Mouse (Mus musculus) myocyte (in vitro differentiated cells): Measurements from ENCODE around the gene Agap3. TPM values are rescaled to one million over a fixed set of nuclear protein-coding genes. Genes with fewer than 3 reads are reported as not detected.

Experiments
- H3K27me3 ChIP-seq: one replicate; pipeline ENCODE4 v1.6.1; 2011; ENCODE audit not compliant: control insufficient read depth, insufficient read depth, insufficient read length
- H3K36me3 ChIP-seq: one replicate; pipeline ENCODE4 v1.6.1; 2011; ENCODE audit not compliant: control insufficient read depth, insufficient read depth
- H3K4me2 ChIP-seq: one replicate; pipeline ENCODE4 v1.6.1; 2011; ENCODE audit warnings: low read depth, control low read depth
- H3K4me3 ChIP-seq: one replicate; pipeline ENCODE4 v1.5.1; 2011; ENCODE audit warnings: mild to moderate bottlenecking, control low read depth, moderate library complexity
- H3K79me2 ChIP-seq: one replicate; pipeline ENCODE4 v1.6.1; 2011; ENCODE audit not compliant: control insufficient read depth, insufficient read depth
- H3ac ChIP-seq: one replicate; pipeline ENCODE4 v1.6.1; 2011; ENCODE audit not compliant: control insufficient read depth, insufficient read length
- CEBPB ChIP-seq: IDR thresholded peaks from 2 replicates; pipeline ENCODE4 v1.6.1; 2011; ENCODE audit warnings: mild to moderate bottlenecking, moderate library complexity; ENCODE audit not compliant: poor library complexity, insufficient read depth, severe bottlenecking
- E2F4 ChIP-seq: IDR thresholded peaks from one replicate; pipeline ENCODE4 v1.6.1; 2011; ENCODE audit warnings: mild to moderate bottlenecking, control low read depth, moderate library complexity; ENCODE audit not compliant: insufficient read depth
- MAX ChIP-seq: IDR thresholded peaks from one replicate; pipeline ENCODE4 v1.6.1; 2011; ENCODE audit warnings: low read depth, mild to moderate bottlenecking, control low read depth
- MYOD1 ChIP-seq, 3 experiments: IDR thresholded peaks; one replicate each; pipeline ENCODE4 v1.6.1; 2011; ENCODE audit warnings: control low read depth in 2 of 3, low read depth in 2 of 3, mild to moderate bottlenecking in 2 of 3, moderate library complexity in 1 of 3; ENCODE audit not compliant: insufficient read length in 2 of 3, control insufficient read depth in 1 of 3
- MYOG ChIP-seq, 3 experiments: IDR thresholded peaks; one replicate each; pipeline ENCODE4 v1.6.1; 2011; ENCODE audit warnings: control low read depth in 2 of 3, low read depth in 2 of 3, mild to moderate bottlenecking in 2 of 3; ENCODE audit not compliant: insufficient read length in 2 of 3, control insufficient read depth in 1 of 3, insufficient read depth in 1 of 3
- POLR2A ChIP-seq: IDR thresholded peaks from one replicate; pipeline ENCODE4 v1.6.1; 2011; ENCODE audit warnings: low read depth, mild to moderate bottlenecking, control low read depth, moderate library complexity; ENCODE audit not compliant: insufficient read length
- POLR2AphosphoS2 ChIP-seq: IDR thresholded peaks from one replicate; pipeline ENCODE4 v1.6.1; 2011; ENCODE audit warnings: low read depth, control low read depth; ENCODE audit not compliant: insufficient read length
- REST ChIP-seq: IDR thresholded peaks from one replicate; pipeline ENCODE4 v1.6.1; 2011; ENCODE audit warnings: mild to moderate bottlenecking, control low read depth, moderate library complexity; ENCODE audit not compliant: insufficient read depth, insufficient read length
- SRF ChIP-seq: IDR thresholded peaks from one replicate; pipeline ENCODE4 v1.6.1; 2011; ENCODE audit warnings: low read depth; ENCODE audit not compliant: control insufficient read depth, insufficient read length
- TCF12 ChIP-seq: IDR thresholded peaks from one replicate; pipeline ENCODE4 v1.6.1; 2011; ENCODE audit warnings: mild to moderate bottlenecking, control low read depth; ENCODE audit not compliant: poor library complexity, insufficient read depth, severe bottlenecking
- TCF3 ChIP-seq: IDR thresholded peaks from one replicate; pipeline ENCODE4 v1.6.1; 2011; ENCODE audit warnings: low read depth, control low read depth; ENCODE audit not compliant: insufficient read length
- USF1 ChIP-seq: IDR thresholded peaks from one replicate; pipeline ENCODE4 v1.6.1; 2011; ENCODE audit warnings: low read depth, mild to moderate bottlenecking, control low read depth, moderate library complexity
- polyA plus RNA-seq: library from polyadenylated mRNA; unstranded; fragments of >200 nt; fragmentation: generic; extraction: Trizol; gene quantifications from one replicate; pipeline ENCODE4 v1.2.1, GENCODE M21; 2012; ENCODE audit warnings: missing spikeins

Gene Agap3
- polyA plus RNA-seq, 1 experiment, result 119 TPM

DNA sequence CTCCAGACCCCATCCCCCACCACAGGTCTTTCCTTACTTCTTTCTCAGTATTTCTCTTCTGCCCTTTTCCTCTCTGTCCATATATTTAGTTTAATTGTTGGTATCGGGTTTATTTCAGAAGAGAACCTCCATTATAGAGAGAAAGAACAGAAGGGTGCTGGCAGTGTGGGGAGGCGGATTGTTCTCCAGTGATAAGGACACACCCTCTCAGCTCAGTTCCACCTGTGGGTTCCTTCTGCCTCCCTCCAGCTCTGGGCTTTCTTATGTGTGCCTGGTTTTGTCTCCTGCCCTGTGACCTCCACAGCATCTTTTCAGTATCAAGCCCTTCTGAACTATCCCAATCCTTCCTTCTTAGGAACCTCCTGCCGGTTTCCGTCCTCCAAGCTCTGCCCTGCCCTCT is 72.5 kb downstream of the Agap3 start:
- TF ChIP-seq USF1, result no peak
- no peak for TF ChIP-seq MAX
- TF ChIP-seq REST, result no peak
- no peak for TF ChIP-seq MYOD1 (IDR thresholded peaks at IDR 0.05; ENCODE audit: control insufficient read depth in 1 of 3, insufficient read length in 2 of 3, low read depth in 2 of 3)
- TF ChIP-seq CEBPB, result no peak
- no peak for TF ChIP-seq SRF
- TF ChIP-seq MYOG (IDR thresholded peaks at IDR 0.05; ENCODE audit: control insufficient read depth in 1 of 3, insufficient read depth in 1 of 3, insufficient read length in 2 of 3, low read depth in 2 of 3), result no peak
- no peak for TF ChIP-seq POLR2A
- no peak overlapping the region for H3K4me3 ChIP-seq
- no peaks in the 10 kb centered on the region for H3K79me2 ChIP-seq
- H3K27me3 ChIP-seq, result peaks cover 68% of the 10 kb centered on the region
- no peak overlapping the region for H3K4me2 ChIP-seq
- H3ac ChIP-seq, result no peak overlapping the region
- no peaks in the 10 kb centered on the region for H3K36me3 ChIP-seq

- TF ChIP-seq TCF3, result no peak
- no peak for TF ChIP-seq E2F4
- TF ChIP-seq POLR2A, result no peak
- TF ChIP-seq REST, result no peak
- no peak for TF ChIP-seq USF1
- TF ChIP-seq POLR2AphosphoS2, result no peak
- no peak for TF ChIP-seq MAX
- no peak for TF ChIP-seq MYOD1 (IDR thresholded peaks at IDR 0.05; ENCODE audit: control insufficient read depth in 1 of 3, insufficient read length in 2 of 3, low read depth in 2 of 3)
- TF ChIP-seq MYOG (IDR thresholded peaks at IDR 0.05; ENCODE audit: control insufficient read depth in 1 of 3, insufficient read depth in 1 of 3, insufficient read length in 2 of 3, low read depth in 2 of 3), result no peak
- no peak for TF ChIP-seq TCF12
- TF ChIP-seq SRF, result no peak
- no peak for TF ChIP-seq CEBPB
- no peak overlapping the region for H3K4me3 ChIP-seq
Observed at GRCm38 (mm10) chr5:24525360-24526189, 73.6 kb downstream of the Agap3 start.

GRCm38 (mm10) chr5:24526190-24526888 is 74.4 kb downstream of the Agap3 start:
- Histone ChIP-seq H3K4me3 (no peak overlapping the region), H3K36me3 (no peaks in the 10 kb centered on the region), H3K27me3 (peaks cover 71% of the 10 kb centered on the region), H3ac (peak overlapping the region; percentile 15), H3K4me2 (no peak overlapping the region), H3K79me2 (no peaks in the 10 kb centered on the region)
- no peak for TF ChIP-seq POLR2A

More at GRCm38 (mm10) chr5:24525360-24526189, 73.6 kb downstream of the Agap3 start:
- Histone ChIP-seq H3K36me3 (no peaks in the 10 kb centered on the region), H3K79me2 (no peaks in the 10 kb centered on the region), H3K4me2 (no peak overlapping the region), H3ac (no peak overlapping the region), H3K27me3 (peaks cover 64% of the 10 kb centered on the region)

DNA sequence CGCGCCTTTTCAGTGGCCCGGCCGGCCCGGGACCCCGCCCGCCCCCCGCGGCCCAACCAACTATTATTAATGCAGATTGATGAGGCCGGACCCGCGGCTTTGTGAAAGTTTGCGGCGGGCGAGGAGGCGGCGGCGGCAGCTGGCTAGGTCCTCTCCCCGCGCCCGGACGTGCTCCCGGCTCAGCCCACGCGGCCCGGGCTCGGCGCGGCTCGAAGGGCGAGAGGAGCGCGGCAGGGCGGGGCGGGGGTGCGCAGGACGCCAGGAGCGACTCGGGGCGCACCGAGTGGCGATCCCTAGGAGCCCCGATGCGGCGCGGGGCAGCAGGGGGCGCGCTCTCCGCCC is 74.9 kb downstream of the Agap3 start, which contains the start of gene Gbx1:
TSS of gene Gbx1 (minus strand) at position 314 of the 342 bp plus-strand sequence.
- Histone ChIP-seq H3K4me2 (peak within 1 kb of the TSS; percentile 18), H3K4me3 (no peak within 1 kb of the TSS), H3K27me3 (peaks cover 74% of the 10 kb centered on the region), H3K36me3 (no peaks in the 10 kb centered on the region), H3K79me2 (no peaks in the 10 kb centered on the region), H3ac (peak within 1 kb of the TSS; percentile 15)
- TF ChIP-seq SRF (no peak), REST (no peak), MYOD1 (IDR thresholded peaks at IDR 0.05; ENCODE audit: control insufficient read depth in 1 of 3, insufficient read length in 2 of 3, low read depth in 2 of 3) (peak in 1 of 3 experiments; percentile 19), E2F4 (no peak), CEBPB (no peak), USF1 (no peak), MYOG (IDR thresholded peaks at IDR 0.05; ENCODE audit: control insufficient read depth in 1 of 3, insufficient read depth in 1 of 3, insufficient read length in 2 of 3, low read depth in 2 of 3) (peak in 1 of 3 experiments; percentile 16), TCF3 (no peak)

DNA sequence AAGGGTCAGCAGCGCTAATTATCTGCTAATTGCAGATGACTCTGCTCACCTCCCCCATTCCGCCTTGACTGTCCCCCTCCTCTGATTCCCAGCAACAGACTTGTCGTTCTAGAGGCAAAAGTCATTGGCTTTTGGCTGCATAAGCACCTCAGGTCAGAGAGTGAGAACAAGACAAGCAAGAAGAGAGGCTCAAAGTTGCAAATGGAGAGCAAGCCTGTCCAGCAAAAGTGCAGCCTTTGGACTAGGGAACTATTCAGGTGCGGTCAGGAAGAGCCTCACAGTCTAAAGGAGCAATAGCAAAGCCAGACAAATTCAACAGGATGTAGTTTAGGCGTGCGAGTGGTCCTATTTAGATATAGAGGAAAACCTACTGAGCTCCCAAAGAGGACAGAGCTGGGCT is 75.8 kb downstream of the Agap3 start:
- Histone ChIP-seq H3K27me3 (peaks cover 77% of the 10 kb centered on the region), H3ac (no peak overlapping the region), H3K36me3 (no peaks in the 10 kb centered on the region), H3K4me3 (no peak overlapping the region), H3K4me2 (no peak overlapping the region), H3K79me2 (no peaks in the 10 kb centered on the region)
- TF ChIP-seq POLR2AphosphoS2 (no peak), TCF12 (no peak), MAX (no peak), MYOD1 (IDR thresholded peaks at IDR 0.05; ENCODE audit: control insufficient read depth in 1 of 3, insufficient read length in 2 of 3, low read depth in 2 of 3) (no peak), MYOG (IDR thresholded peaks at IDR 0.05; ENCODE audit: control insufficient read depth in 1 of 3, insufficient read depth in 1 of 3, insufficient read length in 2 of 3, low read depth in 2 of 3) (no peak), SRF (no peak), CEBPB (no peak), REST (no peak), POLR2A (no peak), TCF3 (no peak)
